Mouse (Mus musculus): ENCODE measurements around the gene Mcfd2. TPM values are rescaled to one million over a fixed set of nuclear protein-coding genes. Genes with fewer than 3 reads are reported as not detected.
A peak's percentile ranks its signal among the peaks of the same experiment; 100 is the strongest.

Mcfd2 gene
- polyA plus RNA-seq (2015; fragmentation: Nextera tagmentation; extraction: Ambion mirVana), result 53.3 and 53.8 TPM in 2 replicates

DNA sequence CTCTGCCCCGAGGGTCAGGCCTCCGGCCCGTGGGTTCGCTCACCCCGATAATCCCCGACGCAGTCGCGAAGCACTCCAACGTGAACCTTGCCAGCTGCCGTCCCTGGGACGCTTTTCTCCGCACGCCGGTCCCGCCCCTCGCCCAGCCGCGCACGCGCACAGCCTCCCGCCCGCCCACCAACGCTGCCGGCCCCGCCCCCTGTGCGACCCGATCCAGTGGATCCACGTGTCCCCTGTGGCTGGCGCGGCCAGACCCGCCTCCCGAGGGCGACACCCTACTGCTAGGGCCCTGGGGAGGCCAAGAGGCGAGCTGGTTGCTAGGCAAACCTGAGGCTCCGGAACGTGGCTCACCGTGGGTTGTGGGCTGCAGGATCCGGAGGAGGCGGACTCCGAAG, at the start of gene Mcfd2:
TSS of gene Mcfd2 (minus strand) at position 144 of the 395 bp plus-strand sequence.
- Histone ChIP-seq H3K4me2 (replicated peaks) (peak within 1 kb of the TSS; percentile 67), H3K4me3 (peak within 1 kb of the TSS; percentile 61), H3K9me3 (no peaks in the 10 kb centered on the region), H3K9ac (replicated peaks) (peak within 1 kb of the TSS; percentile 74), H3K36me3 (peaks cover 17% of the 10 kb centered on the region), H3K4me1 (peaks cover 21% of the 10 kb centered on the region), H3K27me3 (no peaks in the 10 kb centered on the region), H3K27ac (replicated peaks) (peak within 1 kb of the TSS; percentile 45)
- peak; percentile 91 for ATAC-seq (replicated peaks)
- WGBS, result under 1% methylated on average over 40 of the region's 41 CpGs

DNA sequence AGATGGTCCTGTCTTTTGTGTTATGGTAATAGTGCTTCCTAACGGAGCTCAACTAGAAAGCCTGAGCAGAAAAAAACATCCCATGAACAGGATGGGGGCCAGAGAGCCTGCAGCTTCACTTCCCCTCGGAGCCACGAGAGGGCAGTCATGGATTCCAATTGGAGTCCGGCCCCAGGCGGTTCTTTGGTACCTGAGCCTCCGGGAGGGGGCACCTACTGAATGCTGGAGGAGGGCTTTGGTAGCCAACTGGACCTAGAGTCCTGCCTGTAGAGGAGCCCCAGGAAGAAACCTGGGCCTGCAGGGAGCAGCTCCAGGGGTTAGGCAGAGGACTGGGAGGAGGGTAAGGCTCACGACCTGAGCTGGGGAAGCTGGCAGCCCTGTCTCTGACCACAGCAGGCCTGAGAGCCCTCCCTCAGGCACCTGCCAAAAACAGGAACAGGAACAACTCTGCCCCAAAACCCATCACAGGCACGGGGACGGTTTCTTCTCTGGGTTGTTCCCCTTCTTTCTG, 49.3 kb upstream of the Mcfd2 start:
- H3K27me3 ChIP-seq, result no peaks in the 10 kb centered on the region
- H3K9me3 ChIP-seq, result no peaks in the 10 kb centered on the region
- ATAC-seq (replicated peaks), result peak; percentile 82
- peaks cover 4% of the 10 kb centered on the region; the same call in 1 of the 2 replicates for H3K4me1 ChIP-seq
- 9% methylated on average over 9 of the region's 9 CpGs for WGBS
- no peaks in the 10 kb centered on the region for H3K36me3 ChIP-seq
- H3K4me2 ChIP-seq (replicated peaks), result no peak overlapping the region
- no peak overlapping the region for H3K27ac ChIP-seq (replicated peaks)
- H3K4me3 ChIP-seq, result no peak overlapping the region
- H3K9ac ChIP-seq (replicated peaks), result no peak overlapping the region

DNA sequence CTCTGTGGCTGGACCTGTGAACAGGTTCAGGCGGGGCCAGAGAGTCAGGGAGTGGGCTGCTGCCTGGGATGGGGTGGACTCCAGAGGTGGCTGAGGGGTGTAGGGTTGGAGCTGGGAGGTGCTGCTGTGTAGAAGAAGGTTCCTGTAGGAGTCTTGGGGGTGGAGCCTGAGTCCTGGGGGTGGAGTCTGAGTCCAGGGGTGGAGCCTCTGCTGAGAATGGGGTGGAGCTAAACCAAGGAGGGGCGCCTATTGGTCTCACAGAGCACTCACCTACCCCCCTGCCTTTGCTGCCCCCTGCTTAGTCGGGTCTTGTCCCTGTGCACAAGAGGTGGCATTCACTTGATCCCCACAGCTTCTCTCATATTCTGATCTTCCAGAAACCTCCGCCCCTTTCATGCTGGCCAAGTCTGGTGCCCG, 48.8 kb upstream of the Mcfd2 start:
- WGBS, result 57% methylated on average over 5 of the region's 5 CpGs
- Histone ChIP-seq H3K9me3 (no peaks in the 10 kb centered on the region), H3K36me3 (no peaks in the 10 kb centered on the region), H3K4me1 (peaks cover 4% of the 10 kb centered on the region; the same call in 1 of the 2 replicates), H3K27me3 (no peaks in the 10 kb centered on the region), H3K4me2 (replicated peaks) (no peak overlapping the region), H3K9ac (replicated peaks) (no peak overlapping the region), H3K27ac (replicated peaks) (no peak overlapping the region), H3K4me3 (no peak overlapping the region)
- ATAC-seq (replicated peaks), result peak; percentile 61

DNA sequence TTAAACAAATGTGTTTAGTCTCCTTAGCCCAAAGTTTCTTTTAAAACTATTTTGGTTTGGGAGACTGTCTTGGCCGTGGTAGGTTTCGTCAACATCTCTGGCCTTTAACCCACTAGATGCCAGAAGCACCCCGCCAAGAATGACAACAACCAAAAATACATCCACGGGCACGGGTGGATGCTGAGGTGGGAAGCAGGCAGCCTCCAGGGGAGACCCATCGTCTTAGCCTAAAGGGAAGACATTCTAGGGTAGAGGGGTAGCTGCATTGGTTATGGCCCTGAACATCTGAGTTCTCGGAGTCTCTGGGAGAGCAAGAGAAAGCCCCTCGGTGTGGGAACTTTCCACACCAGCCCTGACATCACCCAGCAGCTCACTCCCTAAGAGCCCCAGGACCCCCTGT, 48.4 kb upstream of the Mcfd2 start:
- peaks cover 4% of the 10 kb centered on the region; the same call in 1 of the 2 replicates for H3K4me1 ChIP-seq
- 84% methylated on average over 8 of the region's 8 CpGs for WGBS
- H3K27ac ChIP-seq (replicated peaks), result no peak overlapping the region
- no peaks in the 10 kb centered on the region for H3K27me3 ChIP-seq
- no peaks in the 10 kb centered on the region for H3K36me3 ChIP-seq
- no peak for ATAC-seq (replicated peaks)
- H3K9me3 ChIP-seq, result no peaks in the 10 kb centered on the region
- no peak overlapping the region for H3K9ac ChIP-seq (replicated peaks)
- H3K4me3 ChIP-seq, result no peak overlapping the region
- H3K4me2 ChIP-seq (replicated peaks), result no peak overlapping the region

DNA sequence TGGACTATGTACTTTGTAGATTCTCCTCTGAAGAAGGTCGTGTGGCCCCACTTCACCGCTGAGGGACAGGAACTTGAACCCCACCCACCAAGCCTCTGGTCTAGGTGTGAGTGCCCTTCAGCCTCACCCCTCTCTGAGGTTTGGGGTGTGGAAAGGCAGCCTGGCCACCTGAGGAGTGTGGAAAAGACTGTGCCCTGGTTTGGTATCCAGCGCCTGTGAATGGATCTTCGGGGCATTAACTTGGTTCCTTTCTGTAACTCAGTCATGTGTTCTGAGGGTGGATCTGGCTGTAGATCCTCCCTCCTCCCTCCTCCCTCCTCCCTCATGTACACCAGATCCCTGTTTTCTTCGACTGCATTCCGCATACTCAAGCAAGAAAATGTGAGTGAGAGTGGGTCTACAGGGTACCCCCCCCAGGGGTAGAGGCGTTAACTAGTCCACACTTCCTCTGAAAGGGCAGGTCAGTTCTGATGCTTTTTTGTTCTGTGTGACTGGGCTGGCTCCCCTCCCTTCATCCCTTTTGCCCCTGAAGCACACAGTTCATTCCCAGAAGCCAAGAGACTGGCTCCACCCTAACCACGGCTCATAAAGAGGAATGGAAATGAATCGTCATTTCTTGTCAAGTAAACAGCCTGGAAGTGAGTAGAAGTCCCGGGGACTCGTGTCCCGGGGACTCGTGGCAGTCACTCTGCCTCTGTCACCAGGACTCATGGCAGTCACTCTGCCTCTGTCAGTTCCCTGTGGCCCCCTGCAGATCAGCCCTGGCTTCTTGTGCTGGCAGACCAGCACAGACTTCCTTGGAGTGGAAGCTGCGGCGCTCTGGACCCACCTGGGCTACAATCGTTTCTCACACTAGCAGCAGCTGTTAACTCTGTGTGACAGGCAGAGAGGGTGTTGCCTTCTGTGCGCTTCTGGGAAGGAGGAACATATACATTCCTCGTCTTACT, 47.5 kb upstream of the Mcfd2 start:
- no peaks in the 10 kb centered on the region for H3K9me3 ChIP-seq
- no peak overlapping the region for H3K27ac ChIP-seq (replicated peaks)
- no peak overlapping the region for H3K4me3 ChIP-seq
- no peaks in the 10 kb centered on the region for H3K36me3 ChIP-seq
- 56% methylated on average over 18 of the region's 18 CpGs for WGBS
- H3K4me2 ChIP-seq (replicated peaks), result no peak overlapping the region
- peaks cover 4% of the 10 kb centered on the region; the same call in 1 of the 2 replicates for H3K4me1 ChIP-seq
- H3K9ac ChIP-seq (replicated peaks), result no peak overlapping the region
- no peak for ATAC-seq (replicated peaks)
- H3K27me3 ChIP-seq, result no peaks in the 10 kb centered on the region

DNA sequence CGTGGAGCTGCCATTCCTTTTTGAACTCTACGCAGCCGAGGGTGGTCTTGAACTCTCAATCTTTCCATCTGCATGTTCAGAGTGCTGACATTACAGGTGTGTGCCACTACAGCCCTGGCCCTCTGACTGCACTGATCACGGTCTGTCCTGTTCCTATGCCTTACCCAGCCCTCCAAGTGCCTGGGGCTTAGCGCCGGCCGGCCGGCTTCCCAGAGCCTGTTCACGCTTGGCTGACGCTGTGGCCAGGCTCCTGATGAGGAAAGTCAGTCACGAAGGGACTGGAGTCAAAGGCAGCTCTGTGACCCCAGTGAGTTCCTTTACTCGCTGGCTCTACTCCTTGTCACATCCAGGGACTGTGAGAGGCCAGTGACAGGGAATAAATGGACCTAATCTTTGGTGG, 46.6 kb upstream of the Mcfd2 start:
- no peak for ATAC-seq (replicated peaks)
- no peaks in the 10 kb centered on the region for H3K9me3 ChIP-seq
- H3K36me3 ChIP-seq, result no peaks in the 10 kb centered on the region
- H3K27me3 ChIP-seq, result no peaks in the 10 kb centered on the region
- WGBS, result 26% methylated on average over 12 of the region's 12 CpGs
- no peak overlapping the region for H3K9ac ChIP-seq (replicated peaks)
- H3K4me2 ChIP-seq (replicated peaks), result no peak overlapping the region
- no peak overlapping the region for H3K27ac ChIP-seq (replicated peaks)
- H3K4me3 ChIP-seq, result no peak overlapping the region
- peaks cover 4% of the 10 kb centered on the region; the same call in 1 of the 2 replicates for H3K4me1 ChIP-seq

DNA sequence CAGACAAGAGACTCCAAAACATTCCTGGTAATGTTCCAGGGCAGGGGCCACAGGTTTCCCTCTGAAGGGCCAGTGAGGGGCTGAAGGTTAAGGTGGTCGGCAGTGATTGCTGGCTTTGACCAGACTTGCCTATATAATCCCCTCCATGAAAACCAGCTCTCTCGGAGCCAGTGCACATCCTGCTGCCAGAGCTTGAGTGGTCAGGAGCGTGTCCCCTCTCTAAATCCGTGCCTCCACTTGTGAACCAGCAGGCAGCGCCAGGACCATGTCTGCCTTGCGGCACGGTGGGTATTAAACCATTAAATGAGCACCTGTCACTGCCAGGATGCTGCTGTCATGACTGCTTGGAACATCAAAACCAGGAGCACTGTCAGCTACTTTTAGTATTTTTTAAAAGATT, 44.8 kb upstream of the Mcfd2 start:
- WGBS, result 84% methylated on average over 7 of the region's 7 CpGs
- Histone ChIP-seq H3K9me3 (no peaks in the 10 kb centered on the region), H3K4me3 (no peak overlapping the region), H3K4me2 (replicated peaks) (no peak overlapping the region), H3K27ac (replicated peaks) (no peak overlapping the region), H3K4me1 (peaks cover 4% of the 10 kb centered on the region; the same call in 1 of the 2 replicates), H3K9ac (replicated peaks) (no peak overlapping the region), H3K27me3 (no peaks in the 10 kb centered on the region), H3K36me3 (no peaks in the 10 kb centered on the region)
- ATAC-seq (replicated peaks), result no peak

DNA sequence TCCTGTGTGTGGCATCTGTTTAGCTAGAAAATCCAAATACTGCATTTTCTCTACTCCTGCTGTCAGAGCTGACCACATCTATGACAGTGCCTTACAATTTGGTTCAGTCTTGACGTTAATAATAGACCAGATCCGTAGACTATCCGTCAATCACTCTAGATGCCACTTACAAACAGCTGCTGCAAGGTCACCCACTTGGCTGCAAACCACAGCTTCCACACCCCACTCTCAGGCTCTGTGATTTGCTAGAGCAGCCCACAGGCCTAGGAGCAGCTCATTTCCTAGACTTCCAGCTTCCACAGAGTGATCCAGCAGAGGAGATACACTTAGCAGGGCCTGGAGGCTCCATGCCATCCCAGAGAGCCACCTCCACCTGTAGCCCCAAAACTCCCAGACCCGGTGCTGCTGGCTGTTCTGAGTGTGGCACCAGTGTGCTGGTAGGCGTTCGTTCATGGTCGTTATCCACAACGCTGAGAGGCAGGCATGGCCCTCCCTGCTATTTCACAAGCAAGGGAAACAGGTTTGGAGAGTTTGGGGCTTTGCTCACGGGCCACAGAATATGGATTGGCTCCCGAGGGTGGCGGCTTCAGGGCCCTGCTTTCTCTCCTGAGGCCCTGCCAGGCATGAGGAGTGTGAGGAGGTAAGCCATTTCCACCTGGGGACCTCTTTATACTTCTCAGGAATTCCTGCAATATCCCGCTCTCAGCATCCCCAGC, 43.5 kb upstream of the Mcfd2 start:
- H3K27me3 ChIP-seq, result no peaks in the 10 kb centered on the region
- H3K9me3 ChIP-seq, result no peaks in the 10 kb centered on the region
- no peak overlapping the region for H3K4me3 ChIP-seq
- WGBS, result 81% methylated on average over 12 of the region's 12 CpGs
- H3K27ac ChIP-seq (replicated peaks), result no peak overlapping the region
- no peak overlapping the region for H3K9ac ChIP-seq (replicated peaks)
- no peaks in the 10 kb centered on the region for H3K4me1 ChIP-seq
- H3K36me3 ChIP-seq, result no peaks in the 10 kb centered on the region
- ATAC-seq (replicated peaks), result no peak
- no peak overlapping the region for H3K4me2 ChIP-seq (replicated peaks)

DNA sequence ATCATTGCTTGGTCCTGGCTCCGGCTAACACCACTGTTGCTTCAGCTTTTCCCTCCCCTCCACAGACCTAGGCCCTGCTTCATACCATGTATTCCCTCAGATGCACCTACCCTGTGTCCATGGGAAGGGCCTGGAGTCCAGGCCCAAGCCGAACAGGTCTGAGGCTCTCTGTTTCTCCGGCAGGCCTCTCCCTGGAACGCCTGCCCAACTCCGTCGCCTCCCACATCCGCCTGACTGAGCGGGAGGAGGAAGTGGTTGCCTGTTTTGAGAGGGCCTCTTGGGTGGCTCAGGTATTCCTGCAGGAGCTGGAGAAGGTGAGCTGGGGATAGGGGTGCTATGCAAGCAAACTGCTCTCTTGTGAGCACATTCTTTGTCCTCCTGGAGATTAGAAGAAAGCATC, 41.0 kb upstream of the Mcfd2 start:
- no peak for ATAC-seq (replicated peaks)

DNA sequence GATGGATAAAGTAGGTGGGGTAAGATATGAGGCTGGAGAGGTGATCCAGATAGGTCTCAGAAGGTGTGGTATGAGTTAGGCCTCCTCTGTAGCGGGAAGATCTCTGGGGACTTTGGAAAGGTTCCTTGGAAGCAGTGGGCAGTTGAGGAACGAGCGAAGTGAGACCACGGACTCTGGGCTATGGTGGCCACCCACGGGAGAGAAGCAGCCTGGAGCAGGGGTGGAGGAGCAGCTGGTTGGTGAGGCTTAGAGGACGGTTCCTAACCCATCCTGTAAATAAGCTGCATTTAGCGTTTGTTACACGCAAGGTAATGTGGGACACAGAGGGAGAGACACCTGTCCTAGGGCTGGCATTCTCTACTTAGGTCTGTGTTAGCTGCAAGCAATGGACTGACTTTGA, 39.3 kb upstream of the Mcfd2 start:
- WGBS, result 92% methylated on average over 8 of the region's 8 CpGs
- Histone ChIP-seq H3K4me2 (replicated peaks) (no peak overlapping the region), H3K4me1 (no peaks in the 10 kb centered on the region), H3K27me3 (no peaks in the 10 kb centered on the region), H3K9ac (replicated peaks) (no peak overlapping the region), H3K9me3 (no peaks in the 10 kb centered on the region), H3K4me3 (no peak overlapping the region), H3K27ac (replicated peaks) (no peak overlapping the region), H3K36me3 (no peaks in the 10 kb centered on the region)
- ATAC-seq (replicated peaks), result no peak

More for the DNA sequence above, 41.0 kb upstream of the Mcfd2 start:
- Histone ChIP-seq H3K36me3 (no peaks in the 10 kb centered on the region), H3K9ac (replicated peaks) (no peak overlapping the region), H3K4me3 (no peak overlapping the region), H3K4me1 (no peaks in the 10 kb centered on the region), H3K27me3 (no peaks in the 10 kb centered on the region), H3K9me3 (no peaks in the 10 kb centered on the region), H3K27ac (replicated peaks) (no peak overlapping the region), H3K4me2 (replicated peaks) (no peak overlapping the region)
- WGBS, result 82% methylated on average over 8 of the region's 8 CpGs

DNA sequence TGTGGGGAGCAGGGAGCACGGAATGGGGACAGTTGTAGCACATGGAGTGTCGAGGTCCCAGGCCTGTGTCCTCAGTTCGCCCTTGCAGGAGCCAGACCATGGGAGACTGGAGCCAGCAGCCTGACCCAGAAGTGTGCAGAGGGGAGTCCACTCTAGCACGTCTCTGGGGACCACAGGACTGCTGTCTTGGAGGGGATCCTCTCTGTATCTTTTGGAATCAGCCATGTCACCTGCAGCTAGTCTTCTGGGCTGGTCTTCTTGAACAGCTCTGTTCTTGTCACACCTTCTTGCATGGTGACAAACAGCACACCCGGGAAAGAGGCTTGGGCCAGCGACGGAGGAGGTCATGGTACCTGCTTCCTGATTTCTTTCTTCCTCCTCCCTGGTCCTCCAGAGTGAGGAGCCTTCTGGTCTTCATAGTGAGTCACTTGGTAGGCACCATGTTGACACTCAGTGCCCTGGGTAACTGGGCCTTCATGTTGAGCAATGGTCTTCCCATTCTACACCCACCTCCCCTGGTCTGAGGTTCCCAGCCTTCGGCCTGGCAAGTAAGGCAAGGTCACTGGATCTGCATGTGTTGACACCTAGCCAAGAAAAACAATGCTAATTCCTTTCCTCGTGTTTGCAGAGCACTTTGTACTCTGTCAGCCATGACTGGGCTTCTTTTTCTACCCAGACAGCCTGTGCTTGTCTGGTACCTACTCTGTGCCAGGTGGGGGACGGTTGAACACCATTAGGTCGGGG, 38.6 kb upstream of the Mcfd2 start:
- no peak overlapping the region for H3K27ac ChIP-seq (replicated peaks)
- H3K9ac ChIP-seq (replicated peaks), result no peak overlapping the region
- H3K36me3 ChIP-seq, result no peaks in the 10 kb centered on the region
- no peak for ATAC-seq (replicated peaks)
- no peak overlapping the region for H3K4me3 ChIP-seq
- H3K4me1 ChIP-seq, result no peaks in the 10 kb centered on the region
- no peak overlapping the region for H3K4me2 ChIP-seq (replicated peaks)
- no peaks in the 10 kb centered on the region for H3K27me3 ChIP-seq
- 78% methylated on average over 11 of the region's 11 CpGs for WGBS
- H3K9me3 ChIP-seq, result no peaks in the 10 kb centered on the region

Measured in forebrain, embryonic 15.5 days (tissue).